Mouse (Mus musculus) liver, postnatal 0 days (tissue): ENCODE data around the gene Madd. TPM values are rescaled to one million over a fixed set of nuclear protein-coding genes. Genes with fewer than 3 reads are reported as not detected.

Experiments
- ATAC-seq: fragments of 200-750 bp; cut with Nextera tagmentation; 2 replicates; pipeline ENCODE4 v1.8.0; 2017; ENCODE audit warnings: mild to moderate bottlenecking, moderate library complexity
- DNase-seq: peaks from one replicate; pipeline ENCODE4 v3.0.0-alpha.2; 2016
- H3K27ac ChIP-seq: fragments of 300-500 bp; sonication (generic); 2 replicates; pipeline ENCODE4 v1.5.1; 2014; ENCODE audit warnings: antibody characterized with exemption, moderate library complexity, mild to moderate bottlenecking, low read depth
- H3K27me3 ChIP-seq: fragments of 300-500 bp; sonication (generic); 2 replicates; pipeline ENCODE4 v1.6.1; 2014; ENCODE audit warnings: low read length, control low read depth, mixed read lengths; ENCODE audit not compliant: insufficient read depth
- H3K36me3 ChIP-seq: fragments of 300-500 bp; sonication (generic); replicated peaks from 2 replicates; pipeline ENCODE4 v1.6.1; 2014; ENCODE audit warnings: mild to moderate bottlenecking, control low read depth, low read length, moderate library complexity, mixed read lengths; ENCODE audit not compliant: insufficient read depth
- H3K4me1 ChIP-seq: fragments of 300-500 bp; sonication (generic); 2 replicates; pipeline ENCODE4 v1.6.1; 2014; ENCODE audit warnings: antibody characterized with exemption, mild to moderate bottlenecking, control low read depth; ENCODE audit not compliant: insufficient read depth
- H3K4me2 ChIP-seq: fragments of 300-500 bp; sonication (generic); 2 replicates; pipeline ENCODE4 v1.6.1; 2014; ENCODE audit warnings: low read depth, mild to moderate bottlenecking, low read length, moderate library complexity, mixed read lengths
- H3K4me3 ChIP-seq: fragments of 300-500 bp; sonication (generic); 2 replicates; pipeline ENCODE4 v1.5.1; 2014; ENCODE audit warnings: low read depth, low read length
- H3K9ac ChIP-seq: fragments of 300-500 bp; sonication (generic); replicated peaks from 2 replicates; pipeline ENCODE4 v1.6.1; 2014; ENCODE audit warnings: mild to moderate bottlenecking, moderate library complexity
- H3K9me3 ChIP-seq: fragments of 300-500 bp; sonication (generic); 2 replicates; pipeline ENCODE4 v1.6.1; 2016; ENCODE audit warnings: mild to moderate bottlenecking, control low read depth, low read length, mixed read lengths
- CTCF ChIP-seq: sonication (generic); IDR thresholded peaks from 2 replicates; pipeline ENCODE4 v1.5.1; 2016; ENCODE audit warnings: antibody characterized with exemption, low read depth
- EP300 ChIP-seq: IDR thresholded peaks from 2 replicates; pipeline ENCODE4 v1.6.1; 2016; ENCODE audit warnings: antibody characterized with exemption, low read depth, mild to moderate bottlenecking
- WGBS: fragments of 180-500 bp; shearing (Covaris S2); extraction: QIAGEN DNeasy Blood & Tissue Kit; methylation state at CpG from one replicate; pipeline ENCODE4 v1.1.7; 2014; ENCODE audit not compliant: insufficient replicate concordance; 5-methylcytosine and 5-hydroxymethylcytosine counted together
- polyA plus RNA-seq: library from polyadenylated mRNA; unstranded; fragments of >200 nt; fragmentation: Nextera tagmentation; extraction: Ambion mirVana; gene quantifications from 2 replicates; pipeline ENCODE4 v1.2.1, GENCODE M21; 2015

The Madd gene
- polyA plus RNA-seq, 1 experiment from 2014 or later, result 3.6 TPM

- WGBS, result 87% methylated on average over 19 of the region's 19 CpGs
- no peak for TF ChIP-seq EP300
- no peak for TF ChIP-seq CTCF
These were observed 64.6 kb downstream of the Madd start for GRCm38 (mm10) chr2:91119061-91119460.

GRCm38 (mm10) chr2:91118647-91119046, 65.0 kb downstream of the Madd start:
- no peaks in the 10 kb centered on the region for H3K9me3 ChIP-seq
- H3K36me3 ChIP-seq, result 0 out of 2 replicates have a peak, but pooled peaks cover 2% of the 10 kb centered on the region
- no peak overlapping the region for H3K9ac ChIP-seq
- H3K4me1 ChIP-seq, result peaks cover 3% of the 10 kb centered on the region; the same call in 1 of the 2 replicates
- TF ChIP-seq EP300 (no peak), CTCF (no peak)
- ATAC-seq (no peak), DNase-seq (no peak)
- 47% methylated on average over 1 of the region's 1 CpGs for WGBS
- no peak overlapping the region for H3K4me3 ChIP-seq
- no peak overlapping the region for H3K4me2 ChIP-seq
- no peaks in the 10 kb centered on the region for H3K27me3 ChIP-seq
- H3K27ac ChIP-seq, result no peak overlapping the region

More at GRCm38 (mm10) chr2:91119061-91119460, 64.6 kb downstream of the Madd start:
- H3K4me1 ChIP-seq, result peaks cover 3% of the 10 kb centered on the region; the same call in 1 of the 2 replicates
- H3K4me3 ChIP-seq, result no peak overlapping the region
- H3K4me2 ChIP-seq, result no peak overlapping the region
- no peak for ATAC-seq
- no peak overlapping the region for H3K9ac ChIP-seq
- no peaks in the 10 kb centered on the region for H3K9me3 ChIP-seq
- H3K36me3 ChIP-seq, result 0 out of 2 replicates have a peak, but pooled peaks cover 2% of the 10 kb centered on the region
- no peaks in the 10 kb centered on the region for H3K27me3 ChIP-seq
- no peak overlapping the region for H3K27ac ChIP-seq
- no peak for DNase-seq

GRCm38 (mm10) chr2:91117585-91118275, 65.9 kb downstream of the Madd start, which contains the start of gene Mybpc3:
Gene Mybpc3 (plus strand): TSS chr2:91118144.
- H3K4me3 ChIP-seq, result no peak within 1 kb of the TSS
- no peak for ATAC-seq
- 0 out of 2 replicates have a peak, but pooled peaks cover 2% of the 10 kb centered on the region for H3K36me3 ChIP-seq
- no peak for DNase-seq
- H3K9me3 ChIP-seq, result no peaks in the 10 kb centered on the region
- TF ChIP-seq CTCF, result no peak
- no peak for TF ChIP-seq EP300
- H3K9ac ChIP-seq, result no peak within 1 kb of the TSS
- no peak within 1 kb of the TSS for H3K27ac ChIP-seq
- H3K4me1 ChIP-seq, result peaks cover 4% of the 10 kb centered on the region
- no peak within 1 kb of the TSS for H3K4me2 ChIP-seq
- H3K27me3 ChIP-seq, result no peaks in the 10 kb centered on the region
- 71% methylated on average over 11 of the region's 11 CpGs for WGBS

- Histone ChIP-seq H3K27me3 (no peaks in the 10 kb centered on the region), H3K4me1 (peaks cover 10% of the 10 kb centered on the region), H3K9me3 (no peaks in the 10 kb centered on the region), H3K27ac (no peak overlapping the region), H3K9ac (no peak overlapping the region), H3K4me3 (no peak overlapping the region), H3K4me2 (no peak overlapping the region), H3K36me3 (0 out of 2 replicates have a peak, but pooled peaks cover 2% of the 10 kb centered on the region)
- no peak for ATAC-seq
- TF ChIP-seq EP300, result no peak
- no peak for TF ChIP-seq CTCF
- 74% methylated on average over 5 of the region's 5 CpGs for WGBS
- no peak for DNase-seq
These were observed 66.8 kb downstream of the Madd start for GRCm38 (mm10) chr2:91116842-91117241.

GRCm38 (mm10) chr2:91115578-91115970, 68.1 kb downstream of the Madd start:
- no peak for DNase-seq
- ATAC-seq, result no peak
- peak overlapping the region; percentile 42 for H3K4me3 ChIP-seq
- WGBS, result 64% methylated on average over 12 of the region's 12 CpGs
- H3K36me3 ChIP-seq, result 0 out of 2 replicates have a peak, but pooled peaks cover 2% of the 10 kb centered on the region
- no peaks in the 10 kb centered on the region for H3K9me3 ChIP-seq
- no peaks in the 10 kb centered on the region for H3K27me3 ChIP-seq
- TF ChIP-seq CTCF (no peak), EP300 (no peak)
- H3K9ac ChIP-seq, result peak overlapping the region; percentile 54
- H3K27ac ChIP-seq, result no peak overlapping the region
- H3K4me1 ChIP-seq, result peaks cover 10% of the 10 kb centered on the region
- peak overlapping the region; percentile 69 for H3K4me2 ChIP-seq

- Histone ChIP-seq H3K9ac (peak overlapping the region; percentile 54), H3K36me3 (0 out of 2 replicates have a peak, but pooled peaks cover 2% of the 10 kb centered on the region), H3K9me3 (no peaks in the 10 kb centered on the region), H3K27ac (no peak overlapping the region), H3K4me3 (peak overlapping the region; percentile 42), H3K4me1 (peaks cover 13% of the 10 kb centered on the region), H3K27me3 (no peaks in the 10 kb centered on the region), H3K4me2 (peak overlapping the region; percentile 69)
- ATAC-seq (peak; percentile 80), DNase-seq (peak; percentile 93)
- TF ChIP-seq CTCF (peak; percentile 100), EP300 (no peak)
- WGBS, result 60% methylated on average over 42 of the region's 42 CpGs
These were observed 68.7 kb downstream of the Madd start for GRCm38 (mm10) chr2:91114781-91115577.
